Mouse (Mus musculus): ENCODE results near the gene Krtap10-4.

The Krtap10-4 gene

GRCm38 (mm10) chr10:77826951-77827350 is at the start of gene Krtap10-4:
Gene Krtap10-4, minus strand, starts transcription at chr10:77827095.
- DNase-seq (ENCODE audit: low spot score) = no peak

GRCm38 (mm10) chr10:77869651-77870050 is 42.8 kb upstream of the Krtap10-4 start:
- no peak for DNase-seq (ENCODE audit: low spot score)

GRCm38 (mm10) chr10:77867546-77867945 is 40.7 kb upstream of the Krtap10-4 start:
- DNase-seq (ENCODE audit: low spot score) = no peak

GRCm38 (mm10) chr10:77864762-77865143 is 37.9 kb upstream of the Krtap10-4 start:
- no peak for DNase-seq (ENCODE audit: low spot score)

- peak; percentile 73 for DNase-seq (ENCODE audit: low spot score)
Measured at GRCm38 (mm10) chr10:77864067-77864761, 37.3 kb upstream of the Krtap10-4 start.

- no peak for DNase-seq (ENCODE audit: low spot score)
Measured at GRCm38 (mm10) chr10:77861675-77862074, 34.8 kb upstream of the Krtap10-4 start, which contains the start of gene Gm3285. Gene Gm3285, plus strand, starts transcription at chr10:77861975.

- DNase-seq (ENCODE audit: low spot score) = no peak
Measured at GRCm38 (mm10) chr10:77852559-77852958, 25.7 kb upstream of the Krtap10-4 start, which contains the start of gene Gm10318. Gene Gm10318, plus strand, starts transcription at chr10:77852859.

GRCm38 (mm10) chr10:77847538-77847937 is 20.6 kb upstream of the Krtap10-4 start:
- no peak for DNase-seq (ENCODE audit: low spot score)

- DNase-seq (ENCODE audit: low spot score) = no peak
Measured at GRCm38 (mm10) chr10:77846961-77847360, 20.1 kb upstream of the Krtap10-4 start.

- DNase-seq (ENCODE audit: low spot score) = no peak
Measured at GRCm38 (mm10) chr10:77846503-77846902, 19.6 kb upstream of the Krtap10-4 start, which contains the start of gene Gm36176. Gene Gm36176, plus strand, starts transcription at chr10:77846803.

GRCm38 (mm10) chr10:77839006-77839405 is 12.1 kb upstream of the Krtap10-4 start:
- DNase-seq (ENCODE audit: low spot score) = no peak

GRCm38 (mm10) chr10:77835647-77836046 is 8.8 kb upstream of the Krtap10-4 start, which contains the start of gene Krtap10-10:
Gene Krtap10-10, plus strand, starts transcription at chr10:77835947.
- DNase-seq (ENCODE audit: low spot score) = no peak

GRCm38 (mm10) chr10:77819203-77819602 is 7.7 kb downstream of the Krtap10-4 start:
- DNase-seq (ENCODE audit: low spot score) = no peak

GRCm38 (mm10) chr10:77818523-77818922 is 8.4 kb downstream of the Krtap10-4 start:
- DNase-seq (ENCODE audit: low spot score) = no peak

GRCm38 (mm10) chr10:77815514-77815913 is 11.4 kb downstream of the Krtap10-4 start:
- DNase-seq (ENCODE audit: low spot score) = no peak

GRCm38 (mm10) chr10:77814382-77814781 is 12.5 kb downstream of the Krtap10-4 start, which contains the start of gene Gm2696:
Gene Gm2696, plus strand, starts transcription at chr10:77814682.
- DNase-seq (ENCODE audit: low spot score) = no peak

- DNase-seq (ENCODE audit: low spot score) = no peak
Measured at GRCm38 (mm10) chr10:77811743-77812142, 15.2 kb downstream of the Krtap10-4 start, which contains the start of gene Gm9507. Gene Gm9507, minus strand, starts transcription at chr10:77811843.

GRCm38 (mm10) chr10:77804095-77804494 is 22.8 kb downstream of the Krtap10-4 start:
- DNase-seq (ENCODE audit: low spot score) = peak; percentile 0

GRCm38 (mm10) chr10:77798921-77799508 is 27.9 kb downstream of the Krtap10-4 start, which contains the start of gene Gm19668:
Gene Gm19668, minus strand, starts transcription at chr10:77799133.
- DNase-seq (ENCODE audit: low spot score) = peak; percentile 16

- peak; percentile 18 for DNase-seq (ENCODE audit: low spot score)
Measured at GRCm38 (mm10) chr10:77798164-77798920, 28.6 kb downstream of the Krtap10-4 start.

GRCm38 (mm10) chr10:77797677-77798076 is 29.2 kb downstream of the Krtap10-4 start:
- DNase-seq (ENCODE audit: low spot score) = peak; percentile 11

GRCm38 (mm10) chr10:77794976-77795375 is 31.9 kb downstream of the Krtap10-4 start, which contains the start of gene Gm9639:
Gene Gm9639, minus strand, starts transcription at chr10:77795076.
- peak; percentile 1 for DNase-seq (ENCODE audit: low spot score)
